Mouse (Mus musculus) T-helper 2 cell (primary cell): Measurements from ENCODE around the gene Kxd1.

ENCODE experiments used
- in situ Hi-C: fragments of 300-600 bp; cut with MboI, MseI; formaldehyde crosslinking; loops from one replicate; pipeline ENCODE4 v1.15.1; 2025; ENCODE audit warnings: high pct_unique_total_duplicates

Kxd1 gene

GRCm38 (mm10) chr8:70469295-70469916 lies 58.4 kb downstream of the Kxd1 start:
- in situ Hi-C loops, result no loop called here

- in situ Hi-C loops, result no loop called here
Measured at GRCm38 (mm10) chr8:70468733-70469132, 59.0 kb downstream of the Kxd1 start.

- in situ Hi-C loops, result no loop called here
Measured at GRCm38 (mm10) chr8:70467907-70468306, 59.8 kb downstream of the Kxd1 start.

DNA sequence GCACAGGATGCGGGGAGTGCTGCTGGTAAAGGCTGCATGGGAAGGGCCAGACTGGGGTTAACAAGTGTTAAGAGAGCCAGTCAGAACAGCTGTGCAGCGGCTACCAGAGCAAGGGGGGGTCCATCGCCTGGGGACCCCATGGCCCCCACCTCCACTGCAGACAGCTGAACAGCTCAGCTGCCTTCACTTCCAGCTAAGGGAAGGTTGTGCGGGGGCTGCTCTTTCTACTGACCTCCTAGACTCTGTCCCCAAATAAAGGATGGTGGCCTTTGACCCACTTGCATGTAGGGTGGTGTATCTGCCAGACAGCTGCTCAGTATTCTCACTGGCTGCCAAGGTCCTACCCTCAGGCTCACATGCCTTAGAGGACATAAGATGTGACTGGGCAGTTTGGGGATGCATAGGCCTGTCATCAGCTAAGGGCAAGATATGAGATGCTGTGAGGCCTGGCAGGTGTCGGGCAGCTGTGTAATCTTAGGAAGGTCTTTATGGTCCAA lies 60.5 kb downstream of the Kxd1 start:
- in situ Hi-C loops, result no loop called here

- in situ Hi-C loops, result no loop called here
Measured at GRCm38 (mm10) chr8:70466771-70467170, 61.0 kb downstream of the Kxd1 start.

GRCm38 (mm10) chr8:70466305-70466704 lies 61.5 kb downstream of the Kxd1 start:
- in situ Hi-C loops, result no loop called here

DNA sequence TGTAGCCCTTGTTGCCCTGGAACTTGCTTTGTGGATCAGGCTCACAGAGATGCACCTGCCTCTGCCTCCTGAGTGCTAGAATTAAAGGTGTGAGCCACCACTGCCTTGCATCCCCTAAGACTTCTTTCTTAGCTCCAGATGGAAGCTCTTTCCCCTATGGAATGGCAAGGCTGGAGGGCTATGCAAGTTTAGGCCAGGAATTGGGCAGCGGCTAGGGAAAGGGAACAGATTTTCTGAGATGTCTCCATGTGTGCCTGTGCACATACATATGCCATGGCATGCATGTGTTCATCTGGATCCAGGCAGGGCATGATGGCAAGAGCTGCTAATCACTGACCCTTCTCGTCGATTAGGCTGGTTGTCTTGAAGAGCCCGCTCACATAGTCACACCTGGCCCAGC lies 62.1 kb downstream of the Kxd1 start:
- in situ Hi-C loops, result no loop called here

DNA sequence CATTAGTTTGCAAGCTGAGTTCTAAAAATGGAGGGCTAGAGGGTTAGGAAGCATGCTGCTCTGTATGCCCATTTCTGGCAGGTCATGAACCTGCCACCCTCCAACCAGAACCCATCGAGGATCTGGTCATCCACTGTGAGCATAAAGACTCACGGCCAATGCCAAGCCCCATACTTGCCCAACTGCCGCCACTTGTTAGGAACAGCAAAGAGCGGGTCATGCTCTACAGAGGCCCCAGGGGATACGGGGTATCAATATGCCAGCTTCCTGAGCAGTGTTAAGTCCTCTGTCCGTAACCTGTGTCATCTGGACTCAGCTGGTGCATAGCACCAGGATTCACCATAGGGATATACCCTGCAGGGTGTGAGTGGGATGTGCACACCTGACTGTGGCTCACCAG lies 63.6 kb downstream of the Kxd1 start:
- in situ Hi-C loops, result loop anchor here (5.0 kb wide), 1 partner anchor 72 kb away; no protein-coding TSS in a partner anchor

- in situ Hi-C loops, result loop anchor here (5.0 kb wide), 1 partner anchor 71 kb away; no protein-coding TSS in a partner anchor
Measured at GRCm38 (mm10) chr8:70463306-70463705, 64.5 kb downstream of the Kxd1 start.

DNA sequence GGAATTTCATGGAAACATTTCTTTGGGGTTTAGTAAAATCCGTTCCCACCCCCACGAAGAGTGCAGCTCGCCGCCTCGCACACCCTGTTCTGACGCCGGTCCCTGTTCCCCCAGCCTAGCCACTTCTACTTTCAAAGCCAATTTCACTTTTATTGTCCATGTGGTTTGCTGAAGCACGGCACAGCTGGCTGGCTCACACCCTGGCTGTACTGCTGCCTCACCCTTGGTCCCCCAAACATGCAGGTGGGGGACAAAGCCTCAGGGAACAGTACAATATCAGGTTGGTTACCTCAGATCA lies 65.3 kb downstream of the Kxd1 start:
- in situ Hi-C loops, result loop anchor here (5.0 kb wide), 1 partner anchor 70 kb away; no protein-coding TSS in a partner anchor

DNA sequence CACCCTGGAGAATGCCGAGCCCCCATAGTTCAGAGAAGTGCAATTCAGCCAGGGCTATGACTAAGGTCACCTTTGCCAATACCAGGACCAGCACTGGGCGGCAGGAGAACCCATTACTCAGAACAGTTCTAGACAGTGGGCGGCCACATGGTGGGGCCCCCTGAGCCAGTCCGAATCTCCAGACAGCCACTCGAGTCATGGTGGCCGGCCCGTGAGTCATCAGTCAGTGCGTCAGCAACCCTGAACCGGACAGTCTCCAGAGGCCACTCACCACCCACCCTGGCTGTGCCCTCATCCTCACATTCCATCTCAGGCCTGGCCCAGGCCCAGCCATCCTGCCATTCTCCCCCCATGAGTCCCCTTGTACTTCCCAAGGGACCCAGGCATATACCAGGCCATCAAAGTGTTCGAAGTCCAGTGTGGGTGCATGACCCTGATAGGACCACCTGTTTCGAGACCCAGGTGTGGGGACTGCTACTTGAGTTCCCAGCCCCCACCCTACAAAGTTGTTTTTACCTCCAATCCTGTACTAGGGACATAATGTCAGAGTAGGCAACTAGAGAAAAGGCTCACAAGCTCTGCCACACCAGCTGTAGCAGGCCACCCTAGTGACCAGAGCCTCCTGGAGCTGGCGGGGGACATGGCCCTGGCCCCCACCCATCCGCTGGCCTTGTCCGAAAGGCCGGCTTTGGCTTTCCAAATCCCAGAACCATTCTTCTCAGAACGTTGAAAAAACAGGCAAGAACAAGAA lies 65.8 kb downstream of the Kxd1 start:
- in situ Hi-C loops, result loop anchor here (5.0 kb wide), 1 partner anchor 70 kb away; no protein-coding TSS in a partner anchor

- in situ Hi-C loops, result loop anchor here (5.0 kb wide), 1 partner anchor 68 kb away; no protein-coding TSS in a partner anchor
Measured at GRCm38 (mm10) chr8:70460606-70461005, 67.2 kb downstream of the Kxd1 start.

DNA sequence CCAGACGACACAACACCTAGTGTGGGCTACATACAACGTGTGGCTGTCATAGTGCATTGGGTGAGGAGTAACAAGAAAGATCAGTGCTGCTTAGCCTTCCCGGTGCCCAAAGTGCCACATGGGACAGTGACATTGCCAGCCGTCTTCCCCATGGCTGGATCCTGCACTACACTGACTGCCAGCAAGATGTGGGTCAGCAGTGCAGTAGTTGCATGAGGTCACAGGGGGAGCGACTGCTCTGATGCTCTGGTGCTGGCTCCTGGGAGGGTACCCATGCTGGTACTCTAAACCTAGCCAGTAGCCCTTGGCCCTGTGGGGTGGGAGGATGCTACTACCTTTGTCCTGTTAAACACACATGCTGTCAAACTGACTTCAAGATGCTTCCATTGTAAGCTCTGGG lies 67.6 kb downstream of the Kxd1 start:
- in situ Hi-C loops, result loop anchor here (5.0 kb wide), 1 partner anchor 68 kb away; no protein-coding TSS in a partner anchor

DNA sequence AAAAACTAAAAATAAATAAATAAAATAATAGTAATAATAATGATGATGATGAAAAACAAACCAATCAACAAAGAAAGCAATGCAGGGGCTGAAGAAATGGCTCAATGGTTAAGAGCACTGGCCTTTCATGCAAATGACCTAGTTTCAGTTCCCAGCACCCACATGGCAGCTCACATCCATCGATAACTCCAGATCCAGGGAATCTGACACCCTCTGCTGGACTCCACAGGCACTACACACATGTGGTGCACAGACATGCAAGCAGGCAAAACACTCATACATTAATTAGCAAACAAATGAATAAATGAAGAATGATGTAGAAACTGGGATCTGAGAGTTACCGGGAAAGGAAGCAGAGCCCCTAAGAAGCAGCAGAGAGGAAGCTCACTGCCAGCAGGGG lies 68.1 kb downstream of the Kxd1 start:
- in situ Hi-C loops, result loop anchor here (5.0 kb wide), 1 partner anchor 67 kb away; no protein-coding TSS in a partner anchor

DNA sequence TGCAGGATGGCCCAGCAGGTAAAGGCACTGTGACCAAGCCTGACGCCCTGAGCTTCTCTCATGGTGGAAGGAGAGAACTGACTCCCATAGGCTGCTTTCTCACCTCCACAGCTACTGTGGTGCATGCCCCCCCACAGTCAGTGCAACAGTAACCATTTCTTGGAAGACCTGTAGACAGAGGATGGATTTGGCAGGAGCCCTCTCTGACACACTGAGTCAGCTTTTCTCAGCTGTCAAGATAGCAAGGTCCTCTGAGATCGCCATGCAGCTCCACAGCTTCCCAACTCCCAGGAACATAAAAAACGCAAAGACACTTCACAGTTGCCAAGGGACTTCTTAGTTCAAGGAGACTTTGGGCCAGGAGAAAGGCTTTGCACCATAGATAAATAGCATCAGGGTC lies 69.3 kb downstream of the Kxd1 start:
- in situ Hi-C loops, result no loop called here
